In genomic region chr1:54888449-54888848, GRCm38 (mm10) we compare ENCODE assay signal across 12 mouse cellular contexts. TPM values are rescaled to one million over a fixed set of nuclear protein-coding genes. Genes with fewer than 3 reads are reported as not detected.
DNase-seq lines count a peak whose midpoint lies in the region; ATAC-seq lines count a peak whose summit lies in the region.
"Had no signal": no experiment of that assay in that cellular context is flagged by ENCODE, and none has a peak within 500 bp of the region (broad histone marks: within the 10 kb centered on the region; RNA-seq: fewer than 3 reads in every experiment).

No protein-coding gene starts in this region.

- no peaks in the 10 kb centered on the region for H3K9me3 ChIP-seq in embryonic facial prominence, embryonic 12.5 days
- H3K9me3 ChIP-seq in embryonic facial prominence, embryonic 10.5 days = no peaks in the 10 kb centered on the region
- H3K9me3 ChIP-seq in neural tube, embryonic 14.5 days (ENCODE audit: control insufficient read depth, low read length) = no peaks in the 10 kb centered on the region
- H3K9me3 ChIP-seq: forebrain, embryonic 10.5 days had no signal

- no peak for DNase-seq in embryonic facial prominence, embryonic 10.5 days (ENCODE audit: low spot score)
- peak; percentile 35 for DNase-seq in lung, postnatal 36 days
- DNase-seq in lung, adult 18-20 months = no peak
- no peak for DNase-seq in c-Kit-positive CD71-positive TER-119-positive erythroid progenitor cells, embryonic 14.5 days (ENCODE audit: low spot score)
- no peak for DNase-seq in cerebellum, adult 9-10 months
- DNase-seq: cerebellum, adult 8-10 months; gastrocnemius, postnatal 14 days; lung, postnatal 14 days had no signal

- H3K36me3 ChIP-seq in embryonic facial prominence, embryonic 12.5 days = no peaks in the 10 kb centered on the region
- H3K36me3 ChIP-seq in embryonic facial prominence, embryonic 10.5 days (replicated peaks) = no peaks in the 10 kb centered on the region
- no peaks in the 10 kb centered on the region for H3K36me3 ChIP-seq in neural tube, embryonic 14.5 days (ENCODE audit: control insufficient read depth, insufficient read depth, low read length)
- H3K36me3 ChIP-seq: forebrain, embryonic 10.5 days had no signal

- no peak overlapping the region for H3K9ac ChIP-seq in embryonic facial prominence, embryonic 12.5 days
- no peak overlapping the region for H3K9ac ChIP-seq in neural tube, embryonic 14.5 days (replicated peaks; ENCODE audit: low read depth, low read length)

- peaks cover 17% of the 10 kb centered on the region for H3K4me1 ChIP-seq in embryonic facial prominence, embryonic 12.5 days
- H3K4me1 ChIP-seq in embryonic facial prominence, embryonic 10.5 days = peaks cover 24% of the 10 kb centered on the region
- peaks cover 7% of the 10 kb centered on the region; the same call in 1 of the 2 replicates for H3K4me1 ChIP-seq in neural tube, embryonic 14.5 days (ENCODE audit: control insufficient read depth, insufficient read depth, low read length)

- H3K27ac ChIP-seq in embryonic facial prominence, embryonic 12.5 days = peak overlapping the region; percentile 9; the same call in 1 of the 2 replicates
- no peak overlapping the region for H3K27ac ChIP-seq in embryonic facial prominence, embryonic 10.5 days (replicated peaks)
- 0 out of 2 replicates have a peak overlapping the region, but pooled peaks have one; percentile 6 for H3K27ac ChIP-seq in neural tube, embryonic 14.5 days (ENCODE audit: low read depth, low read length)
- H3K27ac ChIP-seq: forebrain, embryonic 10.5 days had no signal

- no peaks in the 10 kb centered on the region for H3K27me3 ChIP-seq in embryonic facial prominence, embryonic 12.5 days
- H3K27me3 ChIP-seq in embryonic facial prominence, embryonic 10.5 days (replicated peaks; ENCODE audit: low read depth, poor library complexity, severe bottlenecking) = no peaks in the 10 kb centered on the region
- H3K27me3 ChIP-seq in neural tube, embryonic 14.5 days (ENCODE audit: control insufficient read depth, insufficient read depth, low read length) = no peaks in the 10 kb centered on the region

- H3K4me2 ChIP-seq in embryonic facial prominence, embryonic 12.5 days (replicated peaks) = no peak overlapping the region
- no peak overlapping the region for H3K4me2 ChIP-seq in neural tube, embryonic 14.5 days (ENCODE audit: low read depth, low read length)

- no peak overlapping the region for H3K4me3 ChIP-seq in embryonic facial prominence, embryonic 12.5 days
- no peak overlapping the region for H3K4me3 ChIP-seq in embryonic facial prominence, embryonic 10.5 days
- no peak overlapping the region for H3K4me3 ChIP-seq in neural tube, embryonic 14.5 days (ENCODE audit: low read depth, low read length)
- H3K4me3 ChIP-seq: forebrain, embryonic 10.5 days had no signal

- no peak for ATAC-seq in embryonic facial prominence, embryonic 12.5 days (ENCODE audit: insufficient number of reproducible peaks, insufficient read depth, low FRiP score, low TSS enrichment)
- peak; percentile 99 for ATAC-seq in granulocyte monocyte progenitor cell, adult 5-6 weeks (replicated peaks; ENCODE audit: poor library complexity, severe bottlenecking)
- peak; percentile 73 for ATAC-seq in neural tube, embryonic 14.5 days (ENCODE audit: low read depth)

- 35% methylated on average over 5 of the region's 5 CpGs for WGBS in embryonic facial prominence, embryonic 12.5 days
- 55% methylated on average over 5 of the region's 5 CpGs for WGBS in embryonic facial prominence, embryonic 10.5 days
- 35% methylated on average over 5 of the region's 5 CpGs for WGBS in neural tube, embryonic 14.5 days

RNA-seq across cellular contexts. Expression of gene Ankrd44, which starts 37.7 kb away (rescaled TPM):
- 27.0 and 30.8 TPM in 2 replicates for polyA plus RNA-seq in embryonic facial prominence, embryonic 12.5 days (2016; fragmentation: Nextera tagmentation; extraction: Ambion mirVana)
- 17.4 and 19.2 TPM in 2 replicates for polyA plus RNA-seq in embryonic facial prominence, embryonic 10.5 days (2016; fragmentation: Nextera tagmentation; extraction: Ambion mirVana)
- 99.4 and 128 TPM in 2 replicates for total RNA-seq in granulocyte monocyte progenitor cell, adult 5-6 weeks (2014; fragmentation: Nextera tagmentation)
- total RNA-seq in granulocyte monocyte progenitor cell, adult 5-6 weeks (2017) = 77.5 and 82.6 TPM in 2 replicates
- polyA plus RNA-seq in neural tube, embryonic 14.5 days (2014; fragmentation: Nextera tagmentation; extraction: Ambion mirVana) = 37.1 and 41.0 TPM in 2 replicates
